Mouse (Mus musculus) heart, adult 8-10 months (tissue): ENCODE results near the gene Dtnb. TPM values are rescaled to one million over a fixed set of nuclear protein-coding genes. Genes with fewer than 3 reads are reported as not detected.

Experiments
- DNase-seq: peaks from one replicate; pipeline ENCODE4 v3.0.0; 2022; ENCODE audit warnings: low spot score
- total RNA-seq, 4 experiments: library from RNA; stranded (reverse); gene quantifications; 2 replicates each; pipeline ENCODE4 v1.2.4; 2022

Gene Dtnb
- total RNA-seq, 4 experiments from 2014 or later: 6.8 to 9.1 (median 8.4) TPM

GRCm38 (mm10) chr12:3732623-3733265 is 160.6 kb downstream of the Dtnb start:
- DNase-seq: no peak

- DNase-seq: no peak
These were observed 161.1 kb downstream of the Dtnb start for GRCm38 (mm10) chr12:3733328-3733727.

- DNase-seq: no peak
These were observed 164.8 kb downstream of the Dtnb start for GRCm38 (mm10) chr12:3737009-3737408.

GRCm38 (mm10) chr12:3738741-3739529 is 166.8 kb downstream of the Dtnb start:
- DNase-seq: no peak

- DNase-seq: no peak
These were observed 167.8 kb downstream of the Dtnb start for GRCm38 (mm10) chr12:3739749-3740704.

GRCm38 (mm10) chr12:3740705-3741081 is 168.5 kb downstream of the Dtnb start:
- DNase-seq: no peak

- DNase-seq: peak; percentile 53
These were observed 173.4 kb downstream of the Dtnb start for GRCm38 (mm10) chr12:3745432-3746105.

- no peak for DNase-seq
These were observed 174.2 kb downstream of the Dtnb start for GRCm38 (mm10) chr12:3746369-3746768.

GRCm38 (mm10) chr12:3747583-3747982 is 175.4 kb downstream of the Dtnb start:
- DNase-seq: no peak

- DNase-seq: no peak
These were observed 183.3 kb downstream of the Dtnb start for GRCm38 (mm10) chr12:3755522-3755921.

- no peak for DNase-seq
These were observed 184.0 kb downstream of the Dtnb start for GRCm38 (mm10) chr12:3756216-3756615.

- no peak for DNase-seq
These were observed 185.9 kb downstream of the Dtnb start for GRCm38 (mm10) chr12:3758127-3758526.

- peak; percentile 82 for DNase-seq
These were observed 187.2 kb downstream of the Dtnb start for GRCm38 (mm10) chr12:3759419-3759818.

- DNase-seq: no peak
These were observed 188.9 kb downstream of the Dtnb start for GRCm38 (mm10) chr12:3760876-3761590.

- DNase-seq: no peak
These were observed 189.6 kb downstream of the Dtnb start for GRCm38 (mm10) chr12:3761591-3762295.

- peak; percentile 63 for DNase-seq
These were observed 192.1 kb downstream of the Dtnb start for GRCm38 (mm10) chr12:3764191-3764804.

- DNase-seq: no peak
These were observed 195.2 kb downstream of the Dtnb start for GRCm38 (mm10) chr12:3767360-3767759.

GRCm38 (mm10) chr12:3768391-3768790 is 196.2 kb downstream of the Dtnb start:
- DNase-seq: no peak

- DNase-seq: no peak
These were observed 198.4 kb downstream of the Dtnb start for GRCm38 (mm10) chr12:3770546-3770945.

- no peak for DNase-seq
These were observed 198.9 kb downstream of the Dtnb start for GRCm38 (mm10) chr12:3771080-3771479.
